Mouse (Mus musculus) myocyte (in vitro differentiated cells): ENCODE measurements around the gene Fhl3. TPM values are rescaled to one million over a fixed set of nuclear protein-coding genes. Genes with fewer than 3 reads are reported as not detected.
"Not testable (repeated sequence)": the region's sequence is repeated elsewhere in the genome, so short reads cannot be mapped to it uniquely, and the experiment has no call there.

Experiments
- H3K27me3 ChIP-seq: one replicate; pipeline ENCODE4 v1.6.1; 2011; ENCODE audit not compliant: control insufficient read depth, insufficient read depth, insufficient read length
- H3K36me3 ChIP-seq: one replicate; pipeline ENCODE4 v1.6.1; 2011; ENCODE audit not compliant: control insufficient read depth, insufficient read depth
- H3K4me2 ChIP-seq: one replicate; pipeline ENCODE4 v1.6.1; 2011; ENCODE audit warnings: low read depth, control low read depth
- H3K4me3 ChIP-seq: one replicate; pipeline ENCODE4 v1.5.1; 2011; ENCODE audit warnings: mild to moderate bottlenecking, control low read depth, moderate library complexity
- H3K79me2 ChIP-seq: one replicate; pipeline ENCODE4 v1.6.1; 2011; ENCODE audit not compliant: control insufficient read depth, insufficient read depth
- H3ac ChIP-seq: one replicate; pipeline ENCODE4 v1.6.1; 2011; ENCODE audit not compliant: control insufficient read depth, insufficient read length
- CEBPB ChIP-seq: IDR thresholded peaks from 2 replicates; pipeline ENCODE4 v1.6.1; 2011; ENCODE audit warnings: mild to moderate bottlenecking, moderate library complexity; ENCODE audit not compliant: poor library complexity, insufficient read depth, severe bottlenecking
- E2F4 ChIP-seq: IDR thresholded peaks from one replicate; pipeline ENCODE4 v1.6.1; 2011; ENCODE audit warnings: mild to moderate bottlenecking, control low read depth, moderate library complexity; ENCODE audit not compliant: insufficient read depth
- MAX ChIP-seq: IDR thresholded peaks from one replicate; pipeline ENCODE4 v1.6.1; 2011; ENCODE audit warnings: low read depth, mild to moderate bottlenecking, control low read depth
- MYOD1 ChIP-seq, 3 experiments: IDR thresholded peaks; one replicate each; pipeline ENCODE4 v1.6.1; 2011; ENCODE audit warnings: control low read depth in 2 of 3, low read depth in 2 of 3, mild to moderate bottlenecking in 2 of 3, moderate library complexity in 1 of 3; ENCODE audit not compliant: insufficient read length in 2 of 3, control insufficient read depth in 1 of 3
- MYOG ChIP-seq, 3 experiments: IDR thresholded peaks; one replicate each; pipeline ENCODE4 v1.6.1; 2011; ENCODE audit warnings: control low read depth in 2 of 3, low read depth in 2 of 3, mild to moderate bottlenecking in 2 of 3; ENCODE audit not compliant: insufficient read length in 2 of 3, control insufficient read depth in 1 of 3, insufficient read depth in 1 of 3
- POLR2A ChIP-seq: IDR thresholded peaks from one replicate; pipeline ENCODE4 v1.6.1; 2011; ENCODE audit warnings: low read depth, mild to moderate bottlenecking, control low read depth, moderate library complexity; ENCODE audit not compliant: insufficient read length
- POLR2AphosphoS2 ChIP-seq: IDR thresholded peaks from one replicate; pipeline ENCODE4 v1.6.1; 2011; ENCODE audit warnings: low read depth, control low read depth; ENCODE audit not compliant: insufficient read length
- REST ChIP-seq: IDR thresholded peaks from one replicate; pipeline ENCODE4 v1.6.1; 2011; ENCODE audit warnings: mild to moderate bottlenecking, control low read depth, moderate library complexity; ENCODE audit not compliant: insufficient read depth, insufficient read length
- SRF ChIP-seq: IDR thresholded peaks from one replicate; pipeline ENCODE4 v1.6.1; 2011; ENCODE audit warnings: low read depth; ENCODE audit not compliant: control insufficient read depth, insufficient read length
- TCF12 ChIP-seq: IDR thresholded peaks from one replicate; pipeline ENCODE4 v1.6.1; 2011; ENCODE audit warnings: mild to moderate bottlenecking, control low read depth; ENCODE audit not compliant: poor library complexity, insufficient read depth, severe bottlenecking
- TCF3 ChIP-seq: IDR thresholded peaks from one replicate; pipeline ENCODE4 v1.6.1; 2011; ENCODE audit warnings: low read depth, control low read depth; ENCODE audit not compliant: insufficient read length
- USF1 ChIP-seq: IDR thresholded peaks from one replicate; pipeline ENCODE4 v1.6.1; 2011; ENCODE audit warnings: low read depth, mild to moderate bottlenecking, control low read depth, moderate library complexity
- polyA plus RNA-seq: library from polyadenylated mRNA; unstranded; fragments of >200 nt; fragmentation: generic; extraction: Trizol; gene quantifications from one replicate; pipeline ENCODE4 v1.2.1, GENCODE M21; 2012; ENCODE audit warnings: missing spikeins

The Fhl3 gene
- polyA plus RNA-seq, 1 experiment = 110 TPM

GRCm38 (mm10) chr4:124703881-124704796, 3.6 kb downstream of the Fhl3 start:
- Histone ChIP-seq H3K4me3 (peak overlapping the region; percentile 97), H3K4me2 (peak overlapping the region; percentile 82), H3K36me3 (peaks cover 11% of the 10 kb centered on the region), H3K27me3 (no peaks in the 10 kb centered on the region), H3K79me2 (peaks cover 67% of the 10 kb centered on the region), H3ac (no peak overlapping the region)
- TF ChIP-seq MYOD1 (IDR thresholded peaks at IDR 0.05; ENCODE audit: control insufficient read depth in 1 of 3, insufficient read length in 2 of 3, low read depth in 2 of 3) = no peak
- TF ChIP-seq TCF12 = no peak
- TF ChIP-seq POLR2AphosphoS2 = no peak
- TF ChIP-seq USF1 = no peak
- TF ChIP-seq E2F4 = no peak
- no peak for TF ChIP-seq MAX
- no peak for TF ChIP-seq MYOG (IDR thresholded peaks at IDR 0.05; ENCODE audit: control insufficient read depth in 1 of 3, insufficient read depth in 1 of 3, insufficient read length in 2 of 3, low read depth in 2 of 3)

- peaks cover 67% of the 10 kb centered on the region for H3K79me2 ChIP-seq
- H3K36me3 ChIP-seq = peaks cover 11% of the 10 kb centered on the region
- TF ChIP-seq CEBPB (no peak), E2F4 (no peak), POLR2A (no peak), USF1 (no peak), REST (no peak), MYOD1 (IDR thresholded peaks at IDR 0.05; ENCODE audit: control insufficient read depth in 1 of 3, insufficient read length in 2 of 3, low read depth in 2 of 3) (peak in 2 of 3 experiments; percentile 47 to 57), SRF (no peak), MYOG (IDR thresholded peaks at IDR 0.05; ENCODE audit: control insufficient read depth in 1 of 3, insufficient read depth in 1 of 3, insufficient read length in 2 of 3, low read depth in 2 of 3) (no peak), POLR2AphosphoS2 (peak; percentile 18), MAX (no peak)
- no peak overlapping the region for H3ac ChIP-seq
- peak overlapping the region; percentile 97 for H3K4me3 ChIP-seq
- peak overlapping the region; percentile 82 for H3K4me2 ChIP-seq
- H3K27me3 ChIP-seq = no peaks in the 10 kb centered on the region
Observed at GRCm38 (mm10) chr4:124704797-124705474, 4.4 kb downstream of the Fhl3 start.

- peak overlapping the region; percentile 82 for H3K4me2 ChIP-seq
- peaks cover 11% of the 10 kb centered on the region for H3K36me3 ChIP-seq
- H3K27me3 ChIP-seq = no peaks in the 10 kb centered on the region
- H3ac ChIP-seq = no peak overlapping the region
- no peak for TF ChIP-seq MAX
- TF ChIP-seq E2F4 = no peak
- no peak for TF ChIP-seq REST
- TF ChIP-seq TCF3 = no peak
- no peak for TF ChIP-seq USF1
- TF ChIP-seq SRF = no peak
- no peak for TF ChIP-seq POLR2AphosphoS2
- peak; percentile 35 for TF ChIP-seq POLR2A
- peak overlapping the region; percentile 97 for H3K4me3 ChIP-seq
- H3K79me2 ChIP-seq = peaks cover 66% of the 10 kb centered on the region
Observed at GRCm38 (mm10) chr4:124705661-124706269, 5.3 kb downstream of the Fhl3 start.

GRCm38 (mm10) chr4:124707381-124708199, 7.1 kb downstream of the Fhl3 start:
- H3ac ChIP-seq, H3K4me3 ChIP-seq, H3K27me3 ChIP-seq: not testable (repeated sequence)
- Histone ChIP-seq H3K4me2 (peak overlapping the region; percentile 77), H3K79me2 (peaks cover 47% of the 10 kb centered on the region), H3K36me3 (peaks cover 11% of the 10 kb centered on the region)
- peak; percentile 12 for TF ChIP-seq POLR2A

GRCm38 (mm10) chr4:124708200-124708517, 7.7 kb downstream of the Fhl3 start:
- H3K79me2 ChIP-seq = peaks cover 42% of the 10 kb centered on the region
- peak overlapping the region; percentile 9 for H3K4me3 ChIP-seq

More at GRCm38 (mm10) chr4:124708200-124708517, 7.7 kb downstream of the Fhl3 start:
- not testable (repeated sequence) for H3ac ChIP-seq, H3K27me3 ChIP-seq
- H3K36me3 ChIP-seq = peaks cover 11% of the 10 kb centered on the region
- peak overlapping the region; percentile 77 for H3K4me2 ChIP-seq
